Mouse (Mus musculus) adrenal gland, postnatal 25 days (tissue): Measurements from ENCODE around the gene Msrb3. TPM values are rescaled to one million over a fixed set of nuclear protein-coding genes. Genes with fewer than 3 reads are reported as not detected.

ENCODE experiments used
- DNase-seq: peaks from one replicate; pipeline ENCODE4 v3.0.0; 2021; ENCODE audit warnings: mixed read lengths
- total RNA-seq: library from RNA; stranded (reverse); gene quantifications from 2 replicates; pipeline ENCODE4 v1.2.3, GENCODE M21; 2021

The Msrb3 gene
- total RNA-seq, 1 experiment from 2014 or later = 46.9 TPM

GRCm38 (mm10) chr10:120861674-120862073 lies 37.2 kb downstream of the Msrb3 start:
- no peak for DNase-seq

DNA sequence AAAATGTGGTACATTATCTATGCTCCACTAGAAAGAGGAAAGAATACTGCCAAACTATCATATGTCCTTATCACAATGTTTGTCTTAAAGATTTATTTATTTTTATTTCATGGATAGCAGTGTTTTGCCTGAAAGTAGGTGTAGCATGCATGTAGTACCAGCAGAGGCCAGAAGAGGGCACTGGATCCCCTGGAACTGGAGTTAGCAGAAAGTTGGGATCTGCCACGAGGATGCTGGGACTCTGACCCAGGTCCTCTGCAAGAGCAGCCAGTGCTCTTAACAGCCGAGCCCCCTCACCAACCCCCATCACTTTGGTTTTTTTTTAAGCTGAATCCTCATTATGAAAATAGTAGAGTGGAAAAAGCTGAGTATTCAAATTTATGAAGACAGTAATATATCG lies 37.7 kb downstream of the Msrb3 start:
- DNase-seq = no peak

DNA sequence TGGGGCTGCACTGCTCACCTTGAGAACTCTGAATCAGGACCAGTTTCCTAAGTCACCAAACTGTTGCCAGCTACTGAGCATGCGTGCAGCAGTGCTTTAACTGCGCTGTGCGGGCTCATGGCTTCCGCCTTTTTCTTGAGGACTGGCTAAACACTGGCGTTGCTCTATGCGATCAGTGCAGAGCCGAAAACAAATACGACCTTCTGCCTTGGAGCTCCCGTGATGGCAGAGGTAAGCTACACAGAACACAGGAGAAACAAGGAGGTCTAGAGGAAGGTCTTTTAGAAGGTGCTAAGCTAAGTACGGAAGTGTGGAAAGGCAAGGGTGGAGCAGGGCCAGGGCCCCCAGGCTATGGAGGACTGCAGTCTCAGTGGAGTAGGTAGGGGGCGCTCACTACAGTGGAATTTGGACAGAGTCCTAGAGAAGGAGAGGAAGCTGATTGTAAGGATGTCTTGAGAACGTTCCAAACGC lies 41.3 kb downstream of the Msrb3 start:
- DNase-seq = peak; percentile 30

DNA sequence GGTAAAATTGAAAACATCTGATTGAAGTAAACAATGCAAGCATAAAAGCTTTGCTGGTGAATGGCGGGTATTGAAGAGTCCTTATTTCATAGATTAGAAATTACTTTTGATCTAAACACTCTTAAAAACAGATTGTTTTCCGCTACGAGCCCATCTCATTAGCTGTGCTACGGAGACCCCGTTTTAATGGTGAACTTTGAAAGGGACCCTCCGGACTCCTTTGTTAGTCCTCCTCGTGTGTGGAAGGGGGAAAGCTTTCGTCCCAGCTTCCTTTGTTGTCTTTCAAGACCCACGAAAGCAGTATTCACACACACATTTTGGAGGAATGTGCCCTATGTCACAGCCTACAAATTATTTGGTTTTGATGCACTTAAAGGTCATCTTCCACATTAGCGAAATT lies 44.6 kb downstream of the Msrb3 start:
- DNase-seq = no peak

- DNase-seq = no peak
Measured at GRCm38 (mm10) chr10:120853816-120854215, 45.1 kb downstream of the Msrb3 start.

DNA sequence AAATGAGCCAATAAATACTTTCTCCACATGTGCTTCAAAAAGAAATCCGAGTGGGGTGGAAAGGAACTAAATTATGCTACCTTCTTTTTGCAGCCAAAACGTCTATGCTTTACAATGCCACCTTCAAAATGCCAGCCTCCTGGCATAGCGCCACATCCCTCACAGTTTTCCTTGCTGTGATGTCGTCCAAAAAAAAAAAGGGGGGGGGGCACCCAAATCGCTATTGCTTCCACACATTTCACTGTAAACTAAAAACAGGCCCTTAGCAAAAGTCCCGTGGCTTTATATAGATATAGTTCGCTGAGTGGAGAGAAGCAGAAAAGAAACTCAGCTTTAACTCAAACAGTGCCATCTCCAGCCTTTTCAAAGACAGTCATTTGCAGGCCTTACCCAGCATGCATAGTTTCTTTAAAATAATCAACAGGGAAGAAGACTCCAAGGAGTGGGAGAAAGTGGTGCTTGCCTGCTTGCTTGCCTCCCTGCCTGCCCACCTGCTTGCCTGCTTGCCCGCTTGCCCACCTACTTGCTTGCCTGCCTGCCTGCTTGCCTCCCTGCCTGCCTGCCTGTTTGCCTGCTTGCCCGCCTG lies 47.6 kb downstream of the Msrb3 start:
- peak; percentile 51 for DNase-seq

DNA sequence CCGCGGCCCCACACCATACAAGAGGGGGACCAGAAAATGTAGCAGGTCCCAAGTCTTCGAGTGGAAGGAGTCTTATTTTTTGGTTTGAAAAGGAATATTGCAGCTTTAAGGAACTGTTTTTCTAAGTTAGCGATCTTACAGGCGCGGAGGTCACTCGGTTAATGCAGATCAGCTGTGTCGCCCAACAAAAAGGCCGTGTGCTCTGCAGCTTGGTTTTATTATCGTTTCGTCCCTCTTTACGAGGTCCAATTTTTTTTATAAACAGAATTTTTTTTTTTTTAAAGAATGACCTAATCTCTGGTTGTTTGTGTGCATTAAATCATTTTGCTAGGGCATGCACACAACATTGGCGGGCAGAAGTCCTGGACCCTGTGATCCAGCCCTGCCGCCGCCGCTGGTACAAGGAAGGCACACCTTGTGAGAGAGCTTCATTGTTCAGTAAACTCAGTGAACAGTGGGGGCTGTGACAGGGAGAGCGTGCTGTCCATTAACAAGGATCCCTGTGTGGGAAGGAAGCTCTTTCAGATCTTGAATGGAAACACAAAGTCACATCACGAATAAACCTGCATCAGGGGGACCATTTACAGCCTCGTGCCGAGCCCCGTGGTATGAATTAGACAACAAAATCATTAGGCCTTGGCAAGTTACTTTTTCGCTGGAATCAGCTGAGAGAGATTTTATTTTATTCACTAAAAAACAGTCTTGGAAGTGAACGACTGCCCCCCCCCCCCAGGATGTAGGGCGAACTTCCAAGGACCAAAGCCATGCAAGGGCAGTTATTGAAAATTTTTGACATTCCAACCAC lies 48.3 kb downstream of the Msrb3 start:
- no peak for DNase-seq

GRCm38 (mm10) chr10:120848677-120849076 lies 50.2 kb downstream of the Msrb3 start:
- no peak for DNase-seq

- DNase-seq = no peak
Measured at GRCm38 (mm10) chr10:120847785-120848184, 51.1 kb downstream of the Msrb3 start.

DNA sequence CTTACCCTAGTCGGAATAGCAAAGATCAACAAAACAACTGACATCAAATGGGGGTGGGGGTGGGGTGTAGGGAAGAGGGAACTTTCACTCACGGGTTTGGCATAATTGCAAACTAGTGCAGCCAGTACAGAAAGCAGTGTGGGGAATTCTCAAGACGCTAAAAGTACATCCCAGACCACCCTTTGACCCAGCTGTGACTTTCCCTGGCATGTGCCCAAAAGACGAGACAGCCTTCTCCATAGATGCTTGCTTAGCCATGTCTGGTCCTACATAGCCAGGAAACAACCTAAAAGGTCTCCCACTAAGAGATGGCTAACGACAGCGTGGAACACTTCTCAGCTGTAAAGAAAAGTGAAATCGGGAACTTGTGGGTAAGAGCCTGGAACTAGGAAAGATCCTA lies 58.9 kb downstream of the Msrb3 start:
- no peak for DNase-seq

- no peak for DNase-seq
Measured at GRCm38 (mm10) chr10:120834531-120834930, 64.4 kb downstream of the Msrb3 start.

DNA sequence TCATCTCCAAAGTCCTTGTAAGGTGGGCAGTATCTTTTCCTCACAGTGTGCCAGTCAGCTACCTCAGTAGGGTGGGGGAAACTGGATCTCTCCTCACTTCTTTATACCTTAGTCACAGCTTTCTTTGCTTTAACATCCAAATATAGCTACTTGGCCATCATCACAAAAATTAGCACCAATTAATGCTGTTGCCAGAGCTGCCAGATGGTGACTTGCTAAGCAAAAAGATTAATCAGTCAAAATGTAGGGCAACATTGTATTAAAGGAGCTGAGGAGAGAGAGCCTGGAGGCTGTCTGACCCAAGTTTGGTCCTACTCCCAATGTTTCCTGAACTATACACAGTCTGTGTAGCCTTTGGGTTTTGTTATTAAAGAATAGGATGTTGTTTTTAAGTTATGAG lies 65.1 kb downstream of the Msrb3 start:
- DNase-seq = no peak

DNA sequence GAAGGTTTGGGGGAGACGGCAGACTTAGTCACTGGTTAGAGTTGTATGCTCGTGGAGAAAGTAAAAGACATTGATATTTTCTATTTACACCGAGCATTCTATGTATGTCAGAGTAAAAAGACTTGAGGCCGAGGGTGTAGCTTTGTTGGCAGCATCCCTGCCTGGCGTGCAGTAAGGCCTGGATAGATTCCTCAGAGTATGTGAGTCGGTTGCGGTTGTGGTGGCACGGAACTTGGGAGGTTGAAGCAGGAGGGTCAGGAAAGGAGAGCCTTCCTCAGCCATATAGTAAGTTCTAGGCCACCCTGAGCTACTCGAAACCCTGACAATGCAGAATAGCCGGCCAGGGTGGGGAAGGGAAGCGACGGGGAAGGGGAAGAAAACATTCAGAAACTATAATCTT lies 71.1 kb downstream of the Msrb3 start:
- no peak for DNase-seq

GRCm38 (mm10) chr10:120826795-120827669 lies 71.9 kb downstream of the Msrb3 start:
- no peak for DNase-seq

DNA sequence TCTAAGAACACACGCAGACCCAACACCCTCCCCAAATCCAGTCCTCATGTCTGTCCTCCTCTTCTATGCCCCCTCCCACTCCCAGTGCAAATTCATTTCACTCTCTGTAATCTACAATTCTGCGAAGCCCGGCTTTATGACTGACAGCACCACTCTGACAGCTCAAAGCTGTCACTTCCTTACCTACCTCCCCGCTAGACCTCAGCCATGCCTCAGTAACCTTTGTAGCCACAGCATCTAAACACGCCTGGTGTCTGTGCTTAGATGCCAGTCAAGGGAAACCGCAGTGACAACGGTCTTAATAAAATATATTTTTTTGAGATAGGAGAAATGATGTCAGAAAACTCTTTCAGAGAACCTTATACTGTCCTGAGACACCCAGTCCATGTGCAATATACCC lies 72.5 kb downstream of the Msrb3 start:
- no peak for DNase-seq

- no peak for DNase-seq
Measured at GRCm38 (mm10) chr10:120825594-120825993, 73.3 kb downstream of the Msrb3 start.

- no peak for DNase-seq
Measured at GRCm38 (mm10) chr10:120821491-120822358, 77.2 kb downstream of the Msrb3 start.

GRCm38 (mm10) chr10:120820781-120821300 lies 78.1 kb downstream of the Msrb3 start:
- no peak for DNase-seq

DNA sequence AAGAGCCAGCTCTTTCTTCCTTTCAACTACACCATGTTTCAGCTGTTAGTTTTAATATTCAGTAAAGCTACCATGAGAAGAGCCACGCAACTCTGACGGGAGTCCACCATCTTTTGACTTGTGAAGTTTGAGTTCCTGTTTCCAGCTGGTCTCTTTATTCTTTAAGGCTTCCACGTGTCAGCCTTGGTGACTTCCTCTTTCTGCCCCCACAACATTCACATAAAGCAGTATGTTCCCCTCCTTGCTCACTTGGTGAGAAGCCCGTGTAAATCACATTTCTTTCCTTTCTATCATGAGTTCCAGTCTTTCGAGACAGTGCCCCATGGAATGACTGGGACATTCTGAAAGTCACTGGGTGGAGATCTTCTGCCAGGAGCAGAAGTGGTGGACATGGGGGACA lies 83.6 kb downstream of the Msrb3 start:
- no peak for DNase-seq

- no peak for DNase-seq
Measured at GRCm38 (mm10) chr10:120811796-120812443, 87.0 kb downstream of the Msrb3 start.
